Mouse (Mus musculus): ENCODE data around the gene Supt4a.

DNA sequence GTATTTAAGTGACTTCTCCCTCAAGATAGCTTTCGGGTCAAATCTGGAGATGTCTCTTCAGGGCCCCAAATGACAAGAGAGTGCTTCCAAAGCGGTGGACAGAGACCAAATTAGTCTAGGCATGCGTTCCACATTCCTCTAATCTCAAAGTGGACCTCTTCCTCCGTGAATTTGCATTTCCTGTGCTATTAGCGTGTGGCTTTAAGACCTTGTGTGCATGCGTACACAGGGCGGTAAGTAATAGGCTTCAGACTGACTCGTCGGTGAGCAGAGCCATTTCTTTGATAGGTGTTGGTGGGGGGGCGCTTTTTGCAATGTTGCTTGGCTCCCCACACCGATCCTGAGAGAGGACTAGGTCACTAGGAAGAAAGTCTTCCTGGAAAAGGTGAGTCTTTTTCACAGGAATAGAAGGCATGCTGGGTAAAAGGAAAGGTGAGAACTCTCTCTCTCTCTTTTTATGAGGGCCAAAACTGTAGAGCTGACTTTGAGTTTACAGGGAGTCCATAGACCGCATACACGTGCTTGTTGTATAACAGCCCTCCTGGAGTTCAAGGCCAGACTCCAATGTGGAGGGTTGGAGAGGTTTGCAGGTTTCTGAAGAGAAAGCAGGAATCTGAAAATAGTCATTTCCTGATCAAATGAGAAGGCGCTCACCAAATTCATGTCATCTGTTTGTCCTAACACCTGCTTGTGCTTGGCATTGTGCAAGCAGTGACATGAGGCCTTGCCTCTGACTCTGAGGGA lies 35.3 kb upstream of the Supt4a start:
- TF ChIP-seq CTCF (IDR thresholded peaks at IDR 0.05; ENCODE audit: extremely low read depth, insufficient read length, insufficient replicate concordance, low read depth, low read length) (no peak), POLR2A (IDR thresholded peaks at IDR 0.05; ENCODE audit: low read depth, low read length) (no peak)
